Mouse (Mus musculus): ENCODE results near the gene Xrcc5.

- TF ChIP-seq POLR2A (IDR thresholded peaks at IDR 0.05; ENCODE audit: borderline replicate concordance, control insufficient read depth, low read depth, low read length) (no peak), CTCF (IDR thresholded peaks at IDR 0.05; ENCODE audit: control insufficient read depth, insufficient read depth, low read length) (no peak)
Observed at GRCm38 (mm10) chr1:72308919-72309318, 1.7 kb downstream of the Xrcc5 start.

Data from bone marrow, adult 2 months (tissue).